Mouse (Mus musculus) liver, embryonic 16.5 days (tissue): ENCODE measurements around the gene Ttll10. TPM values are rescaled to one million over a fixed set of nuclear protein-coding genes. Genes with fewer than 3 reads are reported as not detected.

ENCODE experiments used
- ATAC-seq: fragments of 200-750 bp; cut with Nextera tagmentation; 2 replicates; pipeline ENCODE4 v1.8.0; 2017; ENCODE audit warnings: low read depth, mild to moderate bottlenecking, moderate number of reproducible peaks, moderate library complexity
- H3K27ac ChIP-seq: fragments of 300-500 bp; sonication (generic); 2 replicates; pipeline ENCODE4 v1.5.1; 2014; ENCODE audit warnings: mild to moderate bottlenecking, low read length
- H3K27me3 ChIP-seq: fragments of 300-500 bp; sonication (generic); 2 replicates; pipeline ENCODE4 v1.6.1; 2014; ENCODE audit warnings: low read depth, low read length, mixed read lengths; ENCODE audit not compliant: control insufficient read depth, insufficient read depth
- H3K36me3 ChIP-seq: fragments of 300-500 bp; sonication (generic); 2 replicates; pipeline ENCODE4 v1.6.1; 2014; ENCODE audit warnings: mild to moderate bottlenecking; ENCODE audit not compliant: control insufficient read depth, insufficient read depth
- H3K4me1 ChIP-seq: fragments of 300-500 bp; sonication (generic); 2 replicates; pipeline ENCODE4 v1.6.1; 2014; ENCODE audit warnings: low read depth, low read length, mixed read lengths; ENCODE audit not compliant: control insufficient read depth
- H3K4me2 ChIP-seq: fragments of 300-500 bp; sonication (generic); 2 replicates; pipeline ENCODE4 v1.6.1; 2014; ENCODE audit warnings: low read depth, low read length, mixed read lengths
- H3K4me3 ChIP-seq: fragments of 300-500 bp; sonication (generic); 2 replicates; pipeline ENCODE4 v1.5.1; 2014; ENCODE audit warnings: low read depth, mild to moderate bottlenecking, low read length
- H3K9ac ChIP-seq: fragments of 300-500 bp; sonication (generic); 2 replicates; pipeline ENCODE4 v1.6.1; 2014; ENCODE audit warnings: low read depth, low read length
- H3K9me3 ChIP-seq: fragments of 300-500 bp; sonication (generic); replicated peaks from 2 replicates; pipeline ENCODE4 v1.6.1; 2016; ENCODE audit warnings: low read length; ENCODE audit not compliant: control insufficient read depth
- WGBS: fragments of 180-500 bp; shearing (Covaris S2); extraction: QIAGEN DNeasy Blood & Tissue Kit; methylation state at CpG from one replicate; pipeline ENCODE4 v1.1.7; 2014; ENCODE audit not compliant: insufficient replicate concordance; 5-methylcytosine and 5-hydroxymethylcytosine counted together
- microRNA counts: library from miRNA; unstranded; fragments of <30 nt; microRNA quantifications from one replicate; lab custom pipeline; 2016
- microRNA-seq: library from miRNA; unstranded; fragments of <30 nt; microRNA quantifications from one replicate; pipeline ENCODE4, GENCODE M21; 2016
- polyA plus RNA-seq: library from polyadenylated mRNA; unstranded; fragments of >200 nt; fragmentation: Nextera tagmentation; extraction: Ambion mirVana; gene quantifications from 2 replicates; pipeline ENCODE4 v1.2.1, GENCODE M21; 2015

Ttll10 gene
- polyA plus RNA-seq, 1 experiment from 2014 or later, result 0.33 TPM

DNA sequence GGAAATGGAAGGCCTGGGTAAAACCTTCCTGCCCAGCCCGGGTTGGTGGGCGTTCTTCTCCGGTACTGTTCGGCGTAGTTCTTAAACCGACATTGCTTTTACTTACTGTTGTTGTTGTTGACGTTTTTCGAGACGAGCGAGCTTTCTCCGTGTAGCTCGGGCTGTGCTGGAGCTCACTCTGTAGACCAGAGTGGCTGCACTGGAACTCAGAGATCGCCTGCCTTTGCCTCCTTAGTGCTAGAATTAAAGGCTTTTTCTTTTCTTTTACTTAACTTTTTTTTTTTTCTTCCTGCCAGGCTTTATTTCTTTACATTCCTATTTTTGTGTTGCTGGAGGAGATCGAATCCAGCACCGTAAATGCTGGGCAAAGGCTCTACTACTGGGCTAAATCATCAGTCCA, 65.6 kb downstream of the Ttll10 start:
- WGBS, result 4% methylated on average over 15 of the region's 15 CpGs
- peaks cover 12% of the 10 kb centered on the region for H3K36me3 ChIP-seq
- H3K4me2 ChIP-seq, result peak overlapping the region; percentile 81
- H3K27me3 ChIP-seq, result no peaks in the 10 kb centered on the region
- peak overlapping the region; percentile 91 for H3K9ac ChIP-seq
- no peak for ATAC-seq
- H3K9me3 ChIP-seq, result no peaks in the 10 kb centered on the region
- peak overlapping the region; percentile 98 for H3K27ac ChIP-seq
- peaks cover 46% of the 10 kb centered on the region for H3K4me1 ChIP-seq
- H3K4me3 ChIP-seq, result peak overlapping the region; percentile 85

DNA sequence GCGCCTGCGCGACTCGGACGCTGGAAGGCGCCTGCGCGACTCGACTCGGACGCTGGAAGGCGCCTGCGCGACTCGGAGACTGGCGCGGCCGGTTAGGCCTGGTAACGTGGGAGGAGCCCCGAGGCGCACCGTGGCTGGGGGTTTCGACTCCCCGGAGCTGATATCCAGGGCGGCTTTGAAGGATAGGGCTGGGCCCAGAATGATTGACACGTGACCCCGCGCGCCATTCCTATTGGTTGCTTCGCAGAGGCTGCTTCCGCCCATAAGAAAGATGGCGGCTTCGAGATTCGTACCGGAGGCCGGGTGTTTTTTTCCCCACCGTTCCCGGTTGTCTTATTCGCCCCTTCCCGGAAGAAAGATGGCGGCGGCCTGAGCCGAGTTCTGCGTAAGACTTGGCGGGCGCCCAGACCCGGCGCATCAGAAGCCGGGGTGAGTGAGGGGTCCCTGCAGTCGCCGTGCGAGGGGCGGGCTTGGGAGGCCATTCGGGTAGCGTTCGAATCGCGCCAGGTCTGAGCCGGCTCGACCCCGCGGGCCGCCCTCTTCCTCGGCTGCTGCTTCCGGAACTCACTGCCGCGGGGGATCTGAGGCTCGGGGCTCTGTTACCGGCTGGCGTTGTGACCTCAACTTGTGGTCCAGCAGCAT, 66.2 kb downstream of the Ttll10 start:
- peak overlapping the region; percentile 81 for H3K4me2 ChIP-seq
- H3K27ac ChIP-seq, result peak overlapping the region; percentile 98
- under 1% methylated on average over 70 of the region's 70 CpGs for WGBS
- no peaks in the 10 kb centered on the region for H3K27me3 ChIP-seq
- peak overlapping the region; percentile 85 for H3K4me3 ChIP-seq
- ATAC-seq, result peak; percentile 79
- H3K36me3 ChIP-seq, result peaks cover 11% of the 10 kb centered on the region
- peak overlapping the region; percentile 91 for H3K9ac ChIP-seq
- peaks cover 52% of the 10 kb centered on the region for H3K4me1 ChIP-seq
- no peaks in the 10 kb centered on the region for H3K9me3 ChIP-seq

DNA sequence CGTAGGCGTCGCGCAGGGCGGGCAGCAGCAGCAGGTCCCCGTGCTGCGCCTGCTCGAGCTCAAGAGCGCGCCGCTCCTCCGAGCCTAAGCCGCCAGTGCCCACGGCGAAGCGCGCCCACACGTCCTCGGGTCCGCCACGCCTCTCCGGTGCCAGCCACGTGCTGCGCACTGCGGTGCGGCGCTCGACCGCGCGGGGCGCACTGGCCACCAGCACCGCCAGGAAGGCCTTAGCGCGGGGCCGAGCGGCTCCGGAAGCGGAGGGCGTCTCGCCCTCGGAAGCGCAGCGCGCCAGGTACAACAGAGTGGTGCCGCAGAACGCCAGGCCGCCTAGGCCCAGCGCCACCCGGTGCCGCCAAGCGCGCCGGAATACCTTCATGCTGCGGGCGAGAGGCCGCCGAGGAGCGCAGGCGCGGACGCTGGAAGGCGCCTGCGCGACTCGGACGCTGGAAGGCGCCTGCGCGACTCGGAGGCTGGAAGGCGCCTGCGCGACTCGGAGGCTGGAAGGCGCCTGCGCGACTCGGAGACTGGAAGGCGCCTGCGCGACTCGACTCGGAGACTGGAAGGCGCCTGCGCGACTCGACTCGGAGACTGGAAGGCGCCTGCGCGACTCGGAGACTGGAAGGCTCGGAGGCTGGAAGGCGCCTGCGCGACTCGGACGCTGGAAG, 66.8 kb downstream of the Ttll10 start, which contains the start of the genes B3galt6 and Sdf4:
Gene B3galt6, minus strand, starts transcription at position 409 of the 665 bp plus-strand sequence.
Gene Sdf4, plus strand, starts transcription at position 632 of the 665 bp plus-strand sequence.
- Histone ChIP-seq H3K4me1 (peaks cover 54% of the 10 kb centered on the region), H3K4me2 (peak within 1 kb of the TSS; percentile 100), H3K9me3 (no peaks in the 10 kb centered on the region), H3K27me3 (no peaks in the 10 kb centered on the region), H3K27ac (peak within 1 kb of the TSS; percentile 98), H3K9ac (peak within 1 kb of the TSS; percentile 91), H3K36me3 (peaks cover 6% of the 10 kb centered on the region; the same call in 1 of the 2 replicates), H3K4me3 (peak within 1 kb of the TSS; percentile 85)
- ATAC-seq, result peak; percentile 81
- under 1% methylated on average over 99 of the region's 99 CpGs for WGBS

DNA sequence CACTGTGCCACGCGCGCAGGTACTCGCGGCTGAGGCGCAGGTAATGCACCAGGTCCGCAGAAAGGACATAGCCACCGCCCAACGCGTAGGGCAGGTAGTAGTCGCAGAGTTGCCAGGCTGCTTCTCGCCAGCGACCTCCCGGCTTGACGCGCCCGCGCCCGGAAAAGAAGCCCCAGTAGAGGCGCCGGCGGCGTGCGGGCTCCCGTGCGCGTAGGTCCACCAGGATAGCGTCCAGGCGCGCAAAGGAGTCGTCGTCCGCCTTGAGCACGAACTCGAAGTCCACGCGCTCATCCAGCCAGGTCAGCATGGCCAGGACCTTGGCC, 67.3 kb downstream of the Ttll10 start:
- peak overlapping the region; percentile 83 for H3K9ac ChIP-seq
- H3K4me3 ChIP-seq, result peak overlapping the region; percentile 85
- H3K36me3 ChIP-seq, result peaks cover 6% of the 10 kb centered on the region; the same call in 1 of the 2 replicates
- no peak for ATAC-seq
- H3K27ac ChIP-seq, result peak overlapping the region; percentile 89
- peak overlapping the region; percentile 100 for H3K4me2 ChIP-seq
- H3K27me3 ChIP-seq, result no peaks in the 10 kb centered on the region
- WGBS, result 25% methylated on average over 37 of the region's 37 CpGs
- H3K4me1 ChIP-seq, result peaks cover 54% of the 10 kb centered on the region
- H3K9me3 ChIP-seq, result no peaks in the 10 kb centered on the region

DNA sequence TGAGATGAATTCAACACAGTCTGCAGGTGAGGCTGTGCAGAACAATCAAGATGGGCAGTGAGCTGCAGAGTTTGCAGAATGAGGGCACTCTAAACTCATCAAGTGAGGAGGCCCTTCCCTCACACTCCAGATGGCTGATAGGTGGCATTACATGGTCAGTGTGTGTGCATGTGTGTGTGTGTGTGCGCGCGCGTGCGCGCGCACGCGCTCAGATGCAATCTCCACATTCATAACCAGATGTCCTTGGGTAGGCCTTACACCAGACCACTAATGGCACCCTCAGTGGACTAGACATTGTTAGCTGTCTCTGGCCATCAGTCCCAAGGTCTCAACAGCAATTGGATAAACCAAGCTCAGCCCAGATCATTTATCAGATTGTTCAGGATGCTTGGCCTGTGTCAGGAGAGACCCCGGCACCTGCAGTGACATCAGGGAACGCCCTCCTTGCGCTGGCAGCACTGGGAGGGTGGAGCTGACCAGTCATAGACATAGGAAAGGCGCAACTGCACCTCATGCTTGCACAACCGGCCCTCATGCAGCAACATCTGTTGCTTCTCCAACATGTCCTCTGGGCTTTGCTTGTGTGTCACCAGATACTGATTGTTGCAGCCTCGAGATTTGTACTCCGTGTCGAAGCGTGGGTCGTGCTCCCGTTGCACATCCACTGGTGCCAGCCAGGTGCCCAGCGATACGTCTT, 67.9 kb downstream of the Ttll10 start:
- H3K27me3 ChIP-seq, result no peaks in the 10 kb centered on the region
- H3K27ac ChIP-seq, result peak overlapping the region; percentile 89
- H3K9ac ChIP-seq, result peak overlapping the region; percentile 83
- WGBS, result 64% methylated on average over 22 of the region's 22 CpGs
- ATAC-seq, result no peak
- peaks cover 54% of the 10 kb centered on the region for H3K4me1 ChIP-seq
- peak overlapping the region; percentile 85 for H3K4me3 ChIP-seq
- no peaks in the 10 kb centered on the region for H3K9me3 ChIP-seq
- peaks cover 2% of the 10 kb centered on the region; the same call in 1 of the 2 replicates for H3K36me3 ChIP-seq
- H3K4me2 ChIP-seq, result peak overlapping the region; percentile 100

MicroRNAs encoded within 50 kb of the gene (microRNA counts, 519-probe panel; counts per million panel counts)
- microRNA mmu-miR-200a (lab: Ali Mortazavi, UCI) (2,497 counts per million, percentile 65 among the panel's probes with 10 or more counts), microRNA mmu-miR-200b (lab: Ali Mortazavi, UCI) (2,699 counts per million, percentile 74 among the panel's probes with 10 or more counts), microRNA mmu-miR-429 (lab: Ali Mortazavi, UCI) (2,821 counts per million, percentile 78 among the panel's probes with 10 or more counts)

Small RNA genes within 50 kb of the gene (microRNA-seq; reads per million reads assigned to microRNA genes)
- 238 reads per million, percentile 63 among the genes with 10 or more reads in this experiment for gene Mir200a
- 1,082 reads per million, percentile 77 among the genes with 10 or more reads in this experiment for gene Mir200b
- gene Mir429, result 4,364 reads per million, percentile 88 among the genes with 10 or more reads in this experiment

Other genes with a start within 250 kb of the Ttll10 start
- 69.7 and 79.8 TPM in 2 replicates for gene Ccnl2, start 246.9 kb downstream of the Ttll10 start, polyA plus RNA-seq
- 91.8 and 99.9 TPM in 2 replicates for gene Aurkaip1, start 228.1 kb downstream of the Ttll10 start, polyA plus RNA-seq
- gene Mxra8, start 219.7 kb downstream of the Ttll10 start, polyA plus RNA-seq, result 8.2 and 10.2 TPM in 2 replicates
- 1.9 TPM in 2 replicates for gene Dvl1, start 212.0 kb downstream of the Ttll10 start, polyA plus RNA-seq
- gene Tas1r3, start 196.1 kb downstream of the Ttll10 start, polyA plus RNA-seq, result 0.11 and 0.14 TPM in 2 replicates
- 7.1 and 8.4 TPM in 2 replicates for gene Cptp, start 190.0 kb downstream of the Ttll10 start, polyA plus RNA-seq
- 31.8 and 33.1 TPM in 2 replicates for gene Ints11, start 189.9 kb downstream of the Ttll10 start, polyA plus RNA-seq
- 12.9 and 13.4 TPM in 2 replicates for gene Pusl1, start 167.6 kb downstream of the Ttll10 start, polyA plus RNA-seq
- 5.5 and 5.6 TPM in 2 replicates for gene Acap3, start 167.6 kb downstream of the Ttll10 start, polyA plus RNA-seq
- gene Ube2j2, start 115.6 kb downstream of the Ttll10 start, polyA plus RNA-seq, result 41.1 and 42.2 TPM in 2 replicates
- 57.4 and 60.0 TPM in 2 replicates for gene C1qtnf12, start 97.1 kb downstream of the Ttll10 start, polyA plus RNA-seq
- 3.3 and 3.6 TPM in 2 replicates for gene B3galt6, start 66.8 kb downstream of the Ttll10 start, polyA plus RNA-seq
- gene Sdf4, start 66.5 kb downstream of the Ttll10 start, polyA plus RNA-seq, result 73.2 and 78.7 TPM in 2 replicates
- 0.22 and 0.37 TPM in 2 replicates for gene Tnfrsf4, start 45.6 kb downstream of the Ttll10 start, polyA plus RNA-seq
- gene Tnfrsf18, start 33.2 kb downstream of the Ttll10 start, polyA plus RNA-seq, result 0.58 and 0.68 TPM in 2 replicates
- 11.4 and 13.4 TPM in 2 replicates for gene 9430015G10Rik, start 50.6 kb upstream of the Ttll10 start, polyA plus RNA-seq
- 0.06 and 0.09 TPM in 2 replicates for gene Rnf223, start 71.1 kb upstream of the Ttll10 start, polyA plus RNA-seq
- 6.7 and 7.7 TPM in 2 replicates for gene Agrn, start 138.1 kb upstream of the Ttll10 start, polyA plus RNA-seq
- gene Isg15, start 141.4 kb upstream of the Ttll10 start, polyA plus RNA-seq, result 6.1 and 6.9 TPM in 2 replicates
- 1.0 and 1.2 TPM in 2 replicates for gene AW011738, start 143.9 kb upstream of the Ttll10 start, polyA plus RNA-seq
- gene Perm1, start 156.5 kb upstream of the Ttll10 start, polyA plus RNA-seq, result 0.14 and 0.40 TPM in 2 replicates
- gene Plekhn1, start 175.4 kb upstream of the Ttll10 start, polyA plus RNA-seq, result 3.8 and 4.1 TPM in 2 replicates
- gene Noc2l, start 176.6 kb upstream of the Ttll10 start, polyA plus RNA-seq, result 36.0 and 36.2 TPM in 2 replicates
- gene Samd11, start 196.2 kb upstream of the Ttll10 start, polyA plus RNA-seq, result 36.4 and 37.7 TPM in 2 replicates